Mouse (Mus musculus): Measurements from ENCODE around the gene Trim14.

GRCm38 (mm10) chr4:46489028-46489925 is 46.7 kb downstream of the Trim14 start, which contains the start of gene Nans:
- TF ChIP-seq CTCF (IDR thresholded peaks at IDR 0.05; ENCODE audit: low read depth) (no peak), EP300 (IDR thresholded peaks at IDR 0.05; ENCODE audit: low read depth) (no peak)
